Mouse (Mus musculus) inflammation-experienced regulatory T-cells, adult 6 months (primary cell): ENCODE data around the gene Olfr350. TPM values are rescaled to one million over a fixed set of nuclear protein-coding genes. Genes with fewer than 3 reads are reported as not detected.

Source experiments
- ATAC-seq: one replicate; pipeline ENCODE4 v1.8.0; 2017
- polyA plus RNA-seq, 3 experiments: library from polyadenylated mRNA; unstranded; fragments of 100-300 nt; shearing (Covaris generic); gene quantifications; one replicate each; pipeline ENCODE4 v1.2.1; 2017

The Olfr350 gene
- not detected for polyA plus RNA-seq

GRCm38 (mm10) chr2:36846010-36846409 is at the start of gene Olfr350:
Gene Olfr350 (plus strand): TSS chr2:36846310.
- no peak for ATAC-seq

DNA sequence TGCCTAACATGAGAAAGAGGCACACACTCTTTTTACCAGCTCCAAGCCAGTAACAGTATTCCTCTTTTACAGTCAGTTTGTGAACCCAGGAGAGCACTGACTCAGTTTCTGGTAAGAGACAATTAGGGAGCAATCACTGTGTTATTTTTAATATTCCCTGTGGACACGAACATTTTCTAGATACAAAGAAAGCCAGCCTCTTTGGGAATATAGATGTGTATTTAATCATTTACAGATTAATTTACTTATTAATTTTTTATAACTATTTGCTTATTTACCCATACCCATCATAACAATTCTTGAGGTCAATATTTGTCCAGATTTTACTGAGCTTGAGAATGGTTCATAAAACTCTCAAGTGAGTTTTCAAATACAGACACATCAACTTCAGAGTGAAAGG is 29.2 kb upstream of the Olfr350 start, which contains the start of gene Olfr3:
Gene Olfr3 (minus strand): TSS at position 101 of the 400 bp plus-strand sequence.
- no peak for ATAC-seq

GRCm38 (mm10) chr2:36862560-36862959 is 16.4 kb downstream of the Olfr350 start, which contains the start of gene Olfr351:
Gene Olfr351 (minus strand): TSS chr2:36862660.
- no peak for ATAC-seq

GRCm38 (mm10) chr2:36868160-36868559 is 22.1 kb downstream of the Olfr350 start, which contains the start of gene Olfr352:
Gene Olfr352 (plus strand): TSS chr2:36868460.
- ATAC-seq, result no peak

DNA sequence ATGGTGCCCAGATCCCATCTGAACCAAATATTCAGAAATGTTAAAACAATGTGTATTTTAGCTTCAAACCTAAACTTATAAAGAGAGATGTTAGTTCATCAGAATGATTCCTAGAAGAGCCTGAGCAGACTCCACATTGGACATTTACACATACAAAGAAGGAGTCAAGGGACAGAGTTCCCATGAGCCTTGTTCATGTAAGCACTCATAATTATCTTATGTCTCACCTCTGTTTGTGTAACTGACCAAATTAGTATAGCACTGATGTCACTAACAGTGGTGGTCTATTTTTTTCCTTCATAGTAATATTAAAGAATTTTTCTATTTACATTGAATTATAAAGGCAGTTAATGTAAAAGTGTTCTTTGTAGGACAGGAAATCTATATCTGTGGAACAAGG is 46.7 kb downstream of the Olfr350 start, which contains the start of gene Olfr353:
Gene Olfr353 (minus strand): TSS at position 101 of the 400 bp plus-strand sequence.
- ATAC-seq, result no peak

GRCm38 (mm10) chr2:36897114-36897513 is 51.0 kb downstream of the Olfr350 start:
- ATAC-seq, result no peak

Other genes starting within 250 kb of the Olfr350 start
- gene Olfr345, start 206.3 kb upstream of the Olfr350 start, polyA plus RNA-seq, result not detected
- under 1 TPM in 1 of 3 experiments, not detected in 2; 0.16 TPM for gene Olfr346, start 160.5 kb upstream of the Olfr350 start, polyA plus RNA-seq
- gene Olfr347, start 114.4 kb upstream of the Olfr350 start, polyA plus RNA-seq, result not detected
- not detected for gene Olfr348, start 62.0 kb upstream of the Olfr350 start, polyA plus RNA-seq
- gene Olfr50, start 55.8 kb upstream of the Olfr350 start, polyA plus RNA-seq, result not detected
- gene Olfr3, start 29.3 kb upstream of the Olfr350 start, polyA plus RNA-seq, result not detected
- gene Olfr351, start 16.4 kb downstream of the Olfr350 start, polyA plus RNA-seq, result not detected
- not detected for gene Olfr352, start 22.1 kb downstream of the Olfr350 start, polyA plus RNA-seq
- not detected for gene Olfr353, start 46.6 kb downstream of the Olfr350 start, polyA plus RNA-seq
- under 1 TPM; 0.04 to 0.24 (median 0.04) TPM for gene Olfr354, start 59.4 kb downstream of the Olfr350 start, polyA plus RNA-seq
- gene Olfr355, start 82.6 kb downstream of the Olfr350 start, polyA plus RNA-seq, result not detected
- gene Olfr356, start 90.8 kb downstream of the Olfr350 start, polyA plus RNA-seq, result not detected
- gene Olfr357, start 147.5 kb downstream of the Olfr350 start, polyA plus RNA-seq, result not detected
- gene Olfr358, start 163.0 kb downstream of the Olfr350 start, polyA plus RNA-seq, result not detected
- not detected for gene Olfr360, start 219.4 kb downstream of the Olfr350 start, polyA plus RNA-seq
- not detected for gene Olfr361, start 243.0 kb downstream of the Olfr350 start, polyA plus RNA-seq